Mouse (Mus musculus) CD4-positive, CD25-positive, alpha-beta regulatory T cell, adult 2 months (primary cell): ENCODE data around the gene Gm13283.
A peak's percentile ranks its signal among the peaks of the same experiment; 100 is the strongest.
"Not testable (repeated sequence)": the region's sequence is repeated elsewhere in the genome, so short reads cannot be mapped to it uniquely, and the experiment has no call there.

ENCODE experiments used
- DNase-seq: peaks from one replicate; pipeline ENCODE4 v3.0.0-alpha.2; 2012; ENCODE audit warnings: low read depth, low spot score

Gm13283 gene

GRCm38 (mm10) chr4:88759610-88760268, at the start of gene Gm13283:
Gene Gm13283 (plus strand): TSS chr4:88760119.
- DNase-seq: not testable (repeated sequence)

- no peak for DNase-seq
Observed at GRCm38 (mm10) chr4:88714281-88714680, 45.6 kb upstream of the Gm13283 start.

GRCm38 (mm10) chr4:88715059-88715458, 44.9 kb upstream of the Gm13283 start:
- DNase-seq: no peak

- DNase-seq: no peak
Observed at GRCm38 (mm10) chr4:88718715-88719114, 41.2 kb upstream of the Gm13283 start.

- peak; percentile 91 for DNase-seq
Observed at GRCm38 (mm10) chr4:88721791-88722721, 37.9 kb upstream of the Gm13283 start, which contains the start of the genes Gm26566 and Klhl9. Gene Gm26566 (plus strand): TSS chr4:88721805. Gene Klhl9 (minus strand): TSS chr4:88722465.

GRCm38 (mm10) chr4:88723497-88724090, 36.3 kb upstream of the Gm13283 start:
- no peak for DNase-seq

- DNase-seq: no peak
Observed at GRCm38 (mm10) chr4:88726727-88727126, 33.2 kb upstream of the Gm13283 start.

- DNase-seq: peak; percentile 80
Observed at GRCm38 (mm10) chr4:88727324-88727723, 32.6 kb upstream of the Gm13283 start.

GRCm38 (mm10) chr4:88738480-88738879, 21.4 kb upstream of the Gm13283 start:
- peak; percentile 91 for DNase-seq

- DNase-seq: no peak
Observed at GRCm38 (mm10) chr4:88739036-88739435, 20.9 kb upstream of the Gm13283 start.

- DNase-seq: no peak
Observed at GRCm38 (mm10) chr4:88741426-88741825, 18.5 kb upstream of the Gm13283 start.

- peak; percentile 33 for DNase-seq
Observed at GRCm38 (mm10) chr4:88742771-88743371, 17.0 kb upstream of the Gm13283 start.

GRCm38 (mm10) chr4:88744207-88744606, 15.7 kb upstream of the Gm13283 start:
- peak; percentile 45 for DNase-seq

- DNase-seq: no peak
Observed at GRCm38 (mm10) chr4:88749926-88750325, 10.0 kb upstream of the Gm13283 start.

- DNase-seq: not testable (repeated sequence)
Observed at GRCm38 (mm10) chr4:88754818-88755340, 5.0 kb upstream of the Gm13283 start, which contains the start of gene Gm13271. Gene Gm13271 (plus strand): TSS chr4:88754868.

- peak; percentile 56 for DNase-seq
Observed at GRCm38 (mm10) chr4:88756581-88757513, 3.1 kb upstream of the Gm13283 start.

- peak; percentile 92 for DNase-seq
Observed at GRCm38 (mm10) chr4:88757628-88758031, 2.3 kb upstream of the Gm13283 start.

GRCm38 (mm10) chr4:88758751-88759150, 1.2 kb upstream of the Gm13283 start:
- DNase-seq: not testable (repeated sequence)

- peak; percentile 85 for DNase-seq
Observed at GRCm38 (mm10) chr4:88760431-88760830, 512 bp downstream of the Gm13283 start.

GRCm38 (mm10) chr4:88761776-88762175, 1.9 kb downstream of the Gm13283 start:
- DNase-seq: not testable (repeated sequence)
